Comparison of ENCODE assay signal across 8 mouse cellular contexts in the genomic region with DNA sequence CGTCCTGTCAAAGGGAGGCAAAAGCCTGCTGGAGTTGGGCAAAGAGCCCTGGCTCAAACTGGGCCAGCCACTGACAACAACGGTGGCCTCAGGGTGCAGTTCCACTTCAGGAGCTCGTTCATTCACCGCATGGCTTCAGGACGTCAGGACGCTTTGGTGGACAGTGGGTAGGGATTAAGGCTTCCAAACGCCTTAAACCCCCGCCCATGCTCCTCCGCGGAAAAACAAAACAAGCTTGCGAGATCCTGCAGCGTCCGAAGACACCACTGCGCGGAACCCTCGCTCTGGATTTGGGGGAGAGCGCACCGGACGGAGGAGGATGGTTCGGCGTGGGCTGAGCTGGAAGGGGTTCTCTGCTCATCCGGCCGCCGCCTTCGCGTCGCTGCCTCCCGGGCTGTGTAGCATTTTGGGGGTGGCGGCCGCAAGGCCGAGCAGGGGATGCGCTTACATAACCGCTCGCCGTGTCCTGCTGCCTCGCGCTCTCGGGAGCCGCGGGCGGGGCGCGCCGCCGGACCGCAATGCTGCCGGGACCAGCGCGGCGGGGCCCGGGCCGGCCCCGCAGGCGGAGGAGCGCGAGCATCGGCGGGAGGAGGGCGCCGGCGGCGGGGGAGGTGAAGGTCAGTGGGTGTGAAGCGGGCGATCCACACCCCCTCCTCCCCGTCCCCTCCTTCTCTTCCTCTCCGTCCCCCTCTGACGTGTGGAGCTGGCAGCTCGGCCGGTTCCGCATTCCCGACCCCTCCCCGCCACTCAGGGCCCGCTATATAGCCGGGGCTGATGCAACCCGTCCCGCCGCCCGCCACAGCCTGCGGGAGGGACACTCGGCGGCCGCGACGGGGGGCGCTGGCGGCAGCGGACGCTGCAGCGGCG. TPM values are rescaled to one million over a fixed set of nuclear protein-coding genes. Genes with fewer than 3 reads are reported as not detected.
A peak's percentile ranks its signal among the peaks of the same experiment; 100 is the strongest.
DNase-seq lines count a peak whose midpoint lies in the region; ATAC-seq lines count a peak whose summit lies in the region.

A gene (plus strand): TSS at position 417 of the 867 bp plus-strand sequence.

- peaks cover 6% of the 10 kb centered on the region for H3K27me3 ChIP-seq in embryonic facial prominence, embryonic 11.5 days (ENCODE audit: control insufficient read depth, insufficient read depth, low read length)
- peaks cover 20% of the 10 kb centered on the region for H3K27me3 ChIP-seq in limb, embryonic 13.5 days
- H3K27me3 ChIP-seq in midbrain, embryonic 15.5 days (replicated peaks): no peaks in the 10 kb centered on the region

- ATAC-seq in embryonic facial prominence, embryonic 11.5 days (replicated peaks; ENCODE audit: insufficient number of reproducible peaks, low FRiP score, low TSS enrichment, low read depth): peak; percentile 87
- ATAC-seq in limb, embryonic 13.5 days (ENCODE audit: low FRiP score, low read depth): peak; percentile 89
- ATAC-seq in midbrain, embryonic 15.5 days (replicated peaks): peak; percentile 92
- no peak for ATAC-seq in megakaryocyte-erythroid progenitor cell, adult 5-6 weeks (replicated peaks; ENCODE audit: low FRiP score, low TSS enrichment, poor library complexity, severe bottlenecking)

- H3K4me3 ChIP-seq in embryonic facial prominence, embryonic 11.5 days (ENCODE audit: low read depth, low read length): peak within 1 kb of the TSS; percentile 71
- H3K4me3 ChIP-seq in limb, embryonic 13.5 days: peak within 1 kb of the TSS; percentile 90
- H3K4me3 ChIP-seq in midbrain, embryonic 15.5 days: peak within 1 kb of the TSS; percentile 78

- no peaks in the 10 kb centered on the region for H3K36me3 ChIP-seq in embryonic facial prominence, embryonic 11.5 days (replicated peaks; ENCODE audit: control insufficient read depth, insufficient read depth, low read depth, low read length)
- H3K36me3 ChIP-seq in limb, embryonic 13.5 days: no peaks in the 10 kb centered on the region; the same call in 1 of the 2 replicates
- no peaks in the 10 kb centered on the region for H3K36me3 ChIP-seq in midbrain, embryonic 15.5 days (replicated peaks)

- H3K9ac ChIP-seq in embryonic facial prominence, embryonic 11.5 days (replicated peaks; ENCODE audit: low read length): peak within 1 kb of the TSS; percentile 81
- H3K9ac ChIP-seq in limb, embryonic 13.5 days: peak within 1 kb of the TSS; percentile 93
- H3K9ac ChIP-seq in midbrain, embryonic 15.5 days: peak within 1 kb of the TSS; percentile 88

- under 1% methylated on average over 64 of the region's 90 CpGs for whole genome bisulfite sequencing in embryonic facial prominence, embryonic 11.5 days
- under 1% methylated on average over 75 of the region's 90 CpGs for WGBS in limb, embryonic 13.5 days
- under 1% methylated on average over 82 of the region's 90 CpGs for WGBS in midbrain, embryonic 15.5 days

- DNase-seq in adrenal gland, postnatal 10 days: peak; percentile 93
- peak; percentile 70 for DNase-seq in embryonic facial prominence, embryonic 11.5 days (ENCODE audit: low spot score)
- DNase-seq in heart, adult 18-20 months: peak; percentile 96 to 97
- DNase-seq in kidney, adult 18-20 months: peak; percentile 90
- DNase-seq in spleen, adult 12 weeks (ENCODE audit: low spot score): peak; percentile 3

- no peaks in the 10 kb centered on the region for H3K9me3 ChIP-seq in embryonic facial prominence, embryonic 11.5 days (replicated peaks; ENCODE audit: control insufficient read depth, low read length)
- no peaks in the 10 kb centered on the region for H3K9me3 ChIP-seq in limb, embryonic 13.5 days
- no peaks in the 10 kb centered on the region for H3K9me3 ChIP-seq in midbrain, embryonic 15.5 days

- H3K4me1 ChIP-seq in embryonic facial prominence, embryonic 11.5 days (ENCODE audit: control insufficient read depth, insufficient read depth, low read length): peaks cover 4% of the 10 kb centered on the region; the same call in 1 of the 2 replicates
- H3K4me1 ChIP-seq in limb, embryonic 13.5 days: peaks cover 43% of the 10 kb centered on the region
- peaks cover 29% of the 10 kb centered on the region for H3K4me1 ChIP-seq in midbrain, embryonic 15.5 days

- peak within 1 kb of the TSS; percentile 35; the same call in 1 of the 2 replicates for H3K27ac ChIP-seq in embryonic facial prominence, embryonic 11.5 days (replicated peaks; ENCODE audit: low read depth, low read length)
- H3K27ac ChIP-seq in limb, embryonic 13.5 days: peak within 1 kb of the TSS; percentile 81
- H3K27ac ChIP-seq in midbrain, embryonic 15.5 days: peak within 1 kb of the TSS; percentile 87

- peak within 1 kb of the TSS; percentile 96 for H3K4me2 ChIP-seq in embryonic facial prominence, embryonic 11.5 days (ENCODE audit: low read depth, low read length)
- H3K4me2 ChIP-seq in limb, embryonic 13.5 days (replicated peaks): peak within 1 kb of the TSS; percentile 81
- H3K4me2 ChIP-seq in midbrain, embryonic 15.5 days: peak within 1 kb of the TSS; percentile 58

RNA-seq across cellular contexts. Expression of the gene that starts here (rescaled TPM):
- total RNA-seq in adrenal gland, postnatal 10 days (2021): 10 to 100 TPM; 13.1 to 23.6 TPM
- polyA plus RNA-seq in embryonic facial prominence, embryonic 11.5 days (2014; fragmentation: Nextera tagmentation; extraction: Ambion mirVana): 0.27 and 0.49 TPM in 2 replicates
- total RNA-seq in heart, adult 18-20 months (2021): 10 to 100 TPM; 14.8 to 16.5 TPM
- polyA plus RNA-seq in limb, embryonic 13.5 days (2015; fragmentation: Nextera tagmentation; extraction: Ambion mirVana): 0.89 and 1.2 TPM in 2 replicates
- 0.83 and 0.92 TPM in 2 replicates for polyA plus RNA-seq in midbrain, embryonic 15.5 days (2015; fragmentation: Nextera tagmentation; extraction: Ambion mirVana)
- total RNA-seq in megakaryocyte-erythroid progenitor cell, adult 5-6 weeks (2014; fragmentation: Nextera tagmentation): 0.47 TPM in 1 of 2 replicates, not detected in the other
- 1.1 and 2.1 TPM in 2 replicates for total RNA-seq in megakaryocyte-erythroid progenitor cell, adult 5-6 weeks (2017)

Comparison
In these comparisons a context has a peak if more than half of its experiments do, and no peak if none do; other contexts are left out.
1. RNA of the gene that starts here (total RNA-seq): 13.1 to 23.6 TPM in adrenal gland, postnatal 10 days and 14.8 to 16.5 TPM in heart, adult 18-20 months; 0.47 to 2.1 TPM in megakaryocyte-erythroid progenitor cell, adult 5-6 weeks; every median in the first group is over 4 times any median in the second.
2. Peak in DNase-seq, ATAC-seq, H3K4me3 ChIP-seq, H3K27ac ChIP-seq, H3K9ac ChIP-seq and H3K4me2 ChIP-seq in embryonic facial prominence, embryonic 11.5 days; RNA of the gene not detected or under 1 TPM.
3. Peak in ATAC-seq, H3K4me3 ChIP-seq, H3K27ac ChIP-seq, H3K9ac ChIP-seq and H3K4me2 ChIP-seq in midbrain, embryonic 15.5 days; RNA of the gene not detected or under 1 TPM.
4. DNase-seq: peak in every context shown above with its lines; median percentile 96 in heart, adult 18-20 months; 93 in adrenal gland, postnatal 10 days; 90 in kidney, adult 18-20 months; 70 in embryonic facial prominence, embryonic 11.5 days; 3 in spleen, adult 12 weeks.
5. H3K27ac ChIP-seq: peak in every context shown above with its lines; median percentile 87 in midbrain, embryonic 15.5 days; 81 in limb, embryonic 13.5 days; 35 in embryonic facial prominence, embryonic 11.5 days.
6. Peak in every context shown above with its lines, with median percentiles within 50 percentile points of each other: H3K4me2 ChIP-seq, H3K4me3 ChIP-seq and H3K9ac ChIP-seq.